Mouse (Mus musculus): ENCODE measurements around the gene Fuca1.

The Fuca1 gene

DNA sequence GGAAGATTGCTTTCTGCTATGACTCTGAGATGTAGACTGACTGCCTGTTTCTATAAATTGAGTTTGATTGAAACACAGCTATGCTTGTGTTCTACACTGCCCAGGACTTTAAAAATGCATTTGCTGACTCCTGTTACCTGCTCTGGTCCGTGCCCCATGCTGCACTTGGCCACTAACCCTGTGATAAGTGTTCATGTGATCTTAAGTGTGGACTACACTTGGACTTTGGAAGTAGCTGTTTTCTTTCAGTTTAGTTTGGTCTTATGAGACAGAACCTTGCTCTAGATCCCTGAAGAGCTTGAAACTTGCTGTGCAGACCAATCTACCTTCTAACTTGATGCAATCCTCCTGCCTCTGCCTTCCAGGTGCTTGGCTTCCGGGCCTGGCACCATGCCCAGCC lies 3.9 kb downstream of the Fuca1 start:
- DNase-seq (ENCODE audit: low spot score) = no peak

DNA sequence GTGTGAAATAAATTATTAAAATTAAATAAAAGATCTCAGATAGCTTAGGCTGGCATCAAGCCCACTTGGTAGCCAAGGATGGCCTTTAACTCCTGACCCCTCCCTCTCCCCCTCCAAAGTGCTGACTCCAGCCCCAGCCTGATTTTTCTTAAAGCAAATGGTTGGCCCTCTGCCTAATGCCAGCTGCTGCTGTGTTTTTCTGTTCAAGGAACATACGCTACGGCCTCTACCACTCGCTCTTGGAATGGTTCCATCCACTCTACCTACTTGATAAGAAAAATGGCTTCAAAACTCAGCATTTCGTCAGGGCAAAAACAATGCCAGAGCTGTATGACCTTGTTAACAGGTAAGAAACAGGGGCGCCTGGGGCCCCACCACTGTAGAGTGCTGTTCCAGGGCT lies 4.8 kb downstream of the Fuca1 start:
- no peak for DNase-seq (ENCODE audit: low spot score)

DNA sequence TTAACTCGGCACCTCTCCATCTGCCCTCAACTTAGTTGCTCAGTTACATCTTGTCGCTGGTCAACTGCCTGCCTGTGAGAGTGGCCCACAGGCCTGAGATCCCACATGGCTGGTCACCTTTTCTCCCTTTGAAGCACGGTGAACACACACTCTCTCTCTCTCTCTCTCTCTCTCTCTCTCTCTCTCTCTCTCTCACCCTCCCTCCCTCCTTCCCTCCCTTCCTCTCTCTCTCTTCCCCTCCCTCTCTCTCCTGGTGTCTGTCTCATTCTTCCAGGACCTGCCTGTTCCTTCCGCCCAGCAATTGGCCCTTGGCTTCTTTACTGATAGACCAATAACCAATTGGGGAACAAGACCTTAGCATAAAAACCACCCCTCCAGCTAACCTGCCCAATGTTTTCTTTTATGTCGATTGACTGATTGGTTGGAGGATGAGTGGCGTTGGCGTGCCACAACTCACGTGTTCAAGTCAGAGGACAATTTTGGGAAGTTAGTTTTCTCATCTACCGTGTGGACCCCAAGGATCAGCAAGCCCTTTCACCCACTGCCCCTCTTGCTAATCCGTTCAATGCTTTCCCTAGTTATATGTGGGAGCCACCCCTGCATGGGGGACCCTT lies 5.8 kb downstream of the Fuca1 start:
- DNase-seq (ENCODE audit: low spot score) = no peak

DNA sequence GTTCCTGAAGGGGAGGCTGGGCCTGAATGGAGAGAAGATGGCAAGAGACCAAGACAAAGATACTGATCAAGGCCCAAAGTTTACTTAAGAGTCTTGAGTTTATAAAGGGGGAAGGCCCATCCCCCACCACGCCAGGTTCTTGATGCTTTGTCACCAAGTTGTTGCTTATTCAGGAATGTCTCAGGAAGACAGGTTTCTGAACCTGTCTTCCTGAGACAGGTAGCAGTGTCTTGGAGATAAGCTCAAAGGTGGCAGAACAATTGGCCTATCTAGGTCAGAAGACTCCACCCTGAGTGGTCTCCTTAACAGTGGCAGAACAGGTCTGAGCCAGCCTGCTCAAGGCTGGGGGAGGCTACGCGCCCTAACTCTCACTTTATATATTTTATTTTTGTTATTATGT lies 6.3 kb downstream of the Fuca1 start:
- no peak for DNase-seq (ENCODE audit: low spot score)

DNA sequence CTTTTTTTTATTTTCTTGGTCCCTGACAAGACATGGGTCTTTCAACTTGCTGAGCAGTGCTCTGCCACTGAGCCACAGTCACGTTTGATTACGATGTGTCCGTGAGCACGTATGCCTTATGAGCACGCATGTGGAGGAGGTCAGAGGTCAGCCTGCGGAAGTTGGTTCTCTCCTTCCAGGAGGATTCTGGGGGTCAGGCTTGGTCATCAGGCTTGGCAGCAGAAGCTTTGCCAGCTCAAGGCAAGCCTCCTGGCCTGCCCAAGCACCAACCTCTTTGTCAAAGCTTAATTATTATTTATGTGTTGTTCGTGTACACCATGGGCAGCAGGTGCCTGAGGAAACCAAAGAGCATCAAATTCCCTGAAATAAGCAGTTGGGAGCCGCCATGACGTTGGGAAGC lies 7.8 kb downstream of the Fuca1 start:
- DNase-seq (ENCODE audit: low spot score) = no peak

DNA sequence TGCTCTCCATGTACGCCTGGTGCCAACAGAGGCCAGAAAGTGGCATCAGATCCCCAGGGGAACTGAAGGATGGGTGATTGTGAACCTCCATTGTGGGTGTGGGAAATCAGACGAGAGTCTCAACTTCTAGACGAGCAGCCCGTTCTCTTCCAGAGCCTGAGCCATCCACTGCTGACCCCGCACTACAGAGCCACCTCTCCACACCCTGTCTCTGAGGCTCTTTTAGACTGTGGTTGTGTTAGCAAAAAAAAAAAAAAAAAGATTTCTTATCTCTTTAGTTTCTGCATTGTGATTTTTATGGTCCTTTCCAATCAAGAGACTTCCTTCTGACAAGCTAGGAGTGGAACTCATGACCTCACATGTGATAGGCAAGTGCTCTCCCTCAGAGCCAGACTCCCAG lies 8.9 kb downstream of the Fuca1 start:
- no peak for DNase-seq (ENCODE audit: low spot score)

DNA sequence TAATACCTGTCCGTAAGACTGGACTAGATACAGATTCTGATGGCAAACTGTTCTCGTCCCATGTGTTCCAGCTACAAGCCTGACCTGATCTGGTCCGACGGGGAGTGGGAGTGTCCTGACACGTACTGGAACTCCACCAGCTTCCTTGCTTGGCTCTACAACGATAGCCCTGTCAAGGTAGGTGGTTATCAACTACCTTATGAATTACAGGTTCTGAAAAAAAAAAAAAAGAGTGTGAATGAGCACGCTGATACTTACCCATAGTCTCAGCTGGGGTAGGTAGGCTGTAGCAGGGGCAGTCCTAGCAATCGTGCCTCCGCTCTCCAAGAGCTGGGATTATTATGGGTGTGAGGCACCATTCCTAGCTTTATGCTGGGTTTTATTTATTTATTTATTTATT lies 9.3 kb downstream of the Fuca1 start:
- DNase-seq (ENCODE audit: low spot score) = no peak

DNA sequence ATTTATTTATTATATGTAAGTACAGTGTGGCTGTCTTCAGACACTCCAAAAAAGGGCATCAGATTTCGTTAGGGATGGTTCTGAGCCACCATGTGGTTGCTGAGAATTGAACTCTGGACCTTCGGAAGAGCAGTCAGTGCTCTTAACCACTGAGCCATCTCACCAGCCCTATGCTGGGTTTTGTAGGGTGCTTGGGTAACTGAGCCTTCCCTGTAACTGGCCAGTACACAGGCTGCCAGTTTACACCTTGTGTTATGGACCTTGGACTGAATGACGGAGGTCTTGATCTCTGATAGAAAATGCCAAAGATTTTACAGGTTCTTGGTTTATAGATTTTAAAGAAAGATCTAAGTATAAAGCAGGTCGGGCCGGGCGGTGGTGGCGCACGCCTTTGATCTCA lies 9.7 kb downstream of the Fuca1 start:
- no peak for DNase-seq (ENCODE audit: low spot score)

DNA sequence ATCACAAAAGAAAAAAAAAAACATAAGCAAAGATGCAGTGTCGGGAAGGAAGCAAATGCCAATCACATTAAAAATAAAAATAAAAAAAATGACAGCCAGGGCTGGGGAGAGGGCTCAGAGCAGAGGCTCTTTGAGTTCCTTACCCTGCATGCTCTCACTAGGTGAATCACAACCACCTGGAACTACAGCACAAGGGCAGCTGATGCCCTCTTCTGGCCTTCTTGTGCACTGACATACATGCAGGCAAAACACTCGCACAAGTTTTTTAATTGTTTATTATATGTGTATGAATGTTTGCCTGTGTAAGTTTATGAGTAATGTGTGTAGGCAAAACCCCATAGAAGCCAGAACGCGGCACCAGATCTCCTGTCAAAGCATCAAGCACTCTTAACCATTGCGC lies 11.3 kb downstream of the Fuca1 start:
- DNase-seq (ENCODE audit: low spot score) = peak; percentile 57

DNA sequence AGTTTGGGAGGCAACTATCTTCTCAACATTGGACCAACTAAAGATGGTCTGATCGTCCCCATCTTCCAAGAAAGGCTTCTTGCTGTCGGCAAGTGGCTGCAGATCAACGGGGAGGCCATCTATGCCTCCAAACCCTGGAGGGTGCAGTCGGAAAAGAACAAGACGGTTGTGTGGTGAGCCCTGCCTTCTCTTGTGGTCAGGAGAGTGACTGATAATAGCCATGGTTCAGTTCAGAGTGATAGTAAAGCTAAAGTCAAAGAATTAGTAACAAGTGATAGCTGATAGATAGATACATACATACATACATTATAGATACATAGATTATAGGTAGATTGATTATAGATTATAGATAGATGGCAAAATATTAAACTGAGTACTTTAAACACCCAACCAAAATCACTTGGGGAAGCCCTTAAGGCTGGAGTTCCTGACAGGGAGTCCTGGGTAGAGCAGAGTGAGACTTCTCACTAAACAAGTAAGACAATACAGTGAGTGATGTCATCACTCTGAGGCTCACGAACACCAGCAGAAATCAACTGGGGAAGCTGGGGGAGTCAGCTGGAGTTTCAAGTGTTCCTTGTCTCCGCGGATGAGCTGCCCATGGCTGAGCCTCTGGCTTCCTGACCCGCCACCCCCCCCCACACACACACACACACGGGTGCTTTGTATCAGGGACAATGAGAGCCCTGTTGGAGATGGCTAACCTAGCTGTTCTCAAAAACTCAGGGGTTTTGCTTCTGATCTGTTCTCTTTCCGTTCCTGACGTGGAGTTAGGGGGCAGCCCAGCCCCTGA lies 14.4 kb downstream of the Fuca1 start:
- DNase-seq (ENCODE audit: low spot score) = no peak

DNA sequence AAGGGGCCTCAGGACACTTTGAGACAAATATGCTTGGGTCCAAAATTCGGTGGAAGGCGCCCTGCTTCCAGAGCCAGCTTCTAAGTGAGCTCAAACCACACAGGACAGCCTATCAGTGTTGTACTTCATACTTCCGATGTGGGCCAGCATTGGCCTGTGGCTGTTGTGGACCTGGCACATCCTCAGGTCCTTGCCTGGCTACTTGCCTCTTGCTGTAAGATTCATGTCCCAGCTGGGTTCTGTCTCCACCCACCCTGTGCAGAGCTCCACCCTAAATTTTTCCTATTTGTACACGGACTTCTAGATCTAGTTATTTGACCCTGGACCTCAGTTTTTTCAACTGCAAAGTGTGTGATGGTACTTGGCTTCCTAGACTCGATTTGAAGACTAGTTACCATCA lies 15.0 kb downstream of the Fuca1 start:
- DNase-seq (ENCODE audit: low spot score) = no peak

DNA sequence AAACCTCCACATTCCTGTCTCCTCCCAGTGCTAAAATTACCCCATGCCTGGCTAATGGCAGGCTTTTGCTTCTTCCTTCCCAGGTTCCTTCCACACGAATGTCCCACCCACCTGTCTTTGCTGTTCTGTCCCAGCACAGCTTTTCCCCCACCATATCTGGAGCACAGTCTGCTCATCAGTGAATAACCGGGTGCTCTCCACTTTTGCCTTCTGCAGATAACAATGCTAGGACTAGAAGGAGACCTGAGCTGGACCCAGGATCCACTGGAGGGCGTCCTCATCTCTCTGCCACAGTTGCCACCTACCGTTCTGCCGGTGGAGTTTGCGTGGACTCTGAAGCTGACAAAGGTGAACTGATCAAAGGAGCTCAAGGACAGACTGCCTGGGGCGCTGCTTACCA lies 18.3 kb downstream of the Fuca1 start:
- DNase-seq (ENCODE audit: low spot score) = no peak

DNA sequence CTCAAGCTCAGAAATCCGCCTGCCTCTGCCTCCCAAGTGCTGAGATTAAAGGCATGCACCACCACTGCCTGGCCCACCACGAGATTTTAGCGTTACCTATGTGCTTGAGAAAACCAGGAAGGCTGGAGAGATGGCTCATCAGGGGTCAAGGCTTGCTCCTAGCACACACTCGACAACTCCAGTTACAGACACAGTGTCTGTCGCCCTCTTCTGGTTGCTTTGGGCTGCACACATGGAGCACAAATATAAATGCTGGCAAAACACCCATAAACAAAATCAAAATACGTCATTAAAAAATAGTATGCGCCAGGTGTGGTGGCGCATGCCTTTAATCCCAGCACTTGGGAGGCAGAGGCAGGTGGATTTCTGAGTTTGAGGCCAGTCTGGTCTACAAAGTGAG lies 20.5 kb downstream of the Fuca1 start:
- DNase-seq (ENCODE audit: low spot score) = peak; percentile 18

DNA sequence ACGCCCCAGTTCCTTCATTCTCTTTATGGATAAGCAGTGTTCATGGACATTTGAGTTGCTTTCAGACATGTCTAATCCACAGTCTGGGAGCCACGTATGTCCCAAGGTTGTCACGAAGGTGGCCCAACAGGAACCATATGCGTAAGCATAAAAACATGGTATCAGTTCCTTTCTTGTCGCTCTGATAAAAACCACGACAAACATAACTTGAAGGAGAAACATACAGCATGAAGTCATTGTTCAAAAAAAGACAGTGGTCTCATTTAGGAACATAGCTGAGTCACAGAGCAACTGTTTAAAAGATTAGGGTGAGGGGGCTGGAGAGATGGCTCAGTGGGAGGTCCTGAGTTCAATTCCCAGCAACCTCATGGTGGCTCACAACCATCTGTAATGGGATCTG lies 21.7 kb downstream of the Fuca1 start:
- DNase-seq (ENCODE audit: low spot score) = no peak

DNA sequence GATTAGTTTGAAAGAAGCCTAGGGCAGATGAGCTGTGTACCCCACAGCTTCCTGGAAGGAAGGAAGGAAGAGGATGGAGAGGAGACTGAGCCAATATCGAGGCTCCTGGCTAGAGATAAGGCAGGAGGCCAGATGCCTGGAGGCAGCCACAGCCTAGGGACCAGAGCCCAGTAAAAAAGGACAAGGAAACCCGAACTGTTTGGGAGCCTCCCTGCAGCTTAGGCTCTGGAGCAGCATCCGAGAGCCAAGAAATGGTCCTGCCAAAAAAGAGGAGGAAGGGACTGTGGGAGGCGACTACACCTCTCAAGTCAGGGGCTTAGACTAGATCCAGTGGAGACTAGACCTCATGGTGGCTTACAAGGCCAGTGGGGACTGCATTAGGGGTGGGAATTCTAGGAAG lies 22.9 kb downstream of the Fuca1 start:
- no peak for DNase-seq (ENCODE audit: low spot score)

DNA sequence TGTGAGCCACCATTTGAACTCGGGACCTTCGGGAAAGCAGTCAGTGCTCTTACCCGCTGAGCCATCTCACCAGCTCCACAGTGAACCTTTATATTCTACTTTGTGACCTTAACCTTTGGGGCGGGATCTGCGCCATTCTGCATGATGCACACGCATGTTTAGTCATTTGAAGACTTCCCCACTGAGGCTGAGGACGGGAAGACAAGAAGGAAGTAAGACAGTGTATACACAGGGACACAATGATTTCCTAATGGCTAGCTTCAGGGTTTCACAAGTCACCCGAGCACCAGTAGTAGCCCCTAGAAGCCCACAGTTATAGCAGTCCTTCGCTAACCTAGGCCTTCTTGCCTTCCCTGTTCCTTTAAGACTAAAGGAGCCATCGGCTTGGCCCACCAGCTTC lies 25.2 kb downstream of the Fuca1 start:
- no peak for DNase-seq (ENCODE audit: low spot score)

DNA sequence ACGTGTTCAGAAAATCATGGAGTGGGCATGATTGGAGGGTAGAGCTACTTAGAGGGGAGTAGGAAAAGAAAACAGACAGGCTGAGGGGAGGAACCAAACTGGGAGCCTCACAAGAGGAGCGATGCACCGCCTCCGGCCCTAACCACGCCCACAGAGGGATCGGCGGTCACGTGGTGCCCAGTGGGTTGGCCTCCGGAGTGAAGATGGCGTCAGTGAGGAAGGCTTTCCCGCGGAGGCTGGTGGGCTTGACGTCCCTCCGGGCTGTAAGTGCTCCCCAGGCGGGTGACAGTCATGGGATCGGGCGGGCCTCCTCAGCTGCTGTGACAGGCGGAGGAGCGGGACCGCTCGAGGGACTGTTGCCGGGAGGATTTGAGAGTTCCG lies 25.7 kb downstream of the Fuca1 start, which contains the start of gene Hmgcl:
Hmgcl (plus strand) TSS at position 171 of the 381 bp plus-strand sequence.
- DNase-seq (ENCODE audit: low spot score) = peak; percentile 96

DNA sequence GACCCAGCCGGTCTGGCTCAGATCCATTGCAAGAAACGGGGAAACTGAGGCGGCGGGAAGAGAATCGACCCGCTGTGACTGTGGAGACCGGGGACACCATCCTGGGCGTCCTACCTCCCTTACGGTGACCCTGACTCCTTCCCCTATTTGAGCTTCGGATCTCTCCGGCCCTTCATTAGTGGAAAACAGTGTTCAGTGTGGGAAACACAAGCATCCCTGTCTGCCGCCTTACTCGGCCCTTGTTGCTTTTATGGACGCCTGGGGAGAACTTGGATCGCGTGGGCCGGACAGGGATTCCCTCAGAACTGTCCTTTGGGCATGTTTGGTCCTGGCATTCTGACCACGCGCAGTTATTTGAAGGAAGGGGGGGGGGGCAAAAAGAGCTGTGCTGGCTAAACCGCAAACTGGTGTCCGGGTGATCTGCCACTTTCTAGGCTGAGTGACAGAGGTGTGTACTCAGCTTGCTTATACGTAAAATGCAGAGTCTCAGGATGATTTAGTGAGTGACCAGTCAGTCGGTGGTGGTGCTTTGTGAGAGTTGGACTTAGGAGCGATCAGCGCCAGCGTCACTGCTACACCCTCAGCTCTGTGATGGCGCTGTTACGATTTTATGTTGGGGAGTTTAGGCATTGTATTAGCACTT lies 26.2 kb downstream of the Fuca1 start:
- no peak for DNase-seq (ENCODE audit: low spot score)

DNA sequence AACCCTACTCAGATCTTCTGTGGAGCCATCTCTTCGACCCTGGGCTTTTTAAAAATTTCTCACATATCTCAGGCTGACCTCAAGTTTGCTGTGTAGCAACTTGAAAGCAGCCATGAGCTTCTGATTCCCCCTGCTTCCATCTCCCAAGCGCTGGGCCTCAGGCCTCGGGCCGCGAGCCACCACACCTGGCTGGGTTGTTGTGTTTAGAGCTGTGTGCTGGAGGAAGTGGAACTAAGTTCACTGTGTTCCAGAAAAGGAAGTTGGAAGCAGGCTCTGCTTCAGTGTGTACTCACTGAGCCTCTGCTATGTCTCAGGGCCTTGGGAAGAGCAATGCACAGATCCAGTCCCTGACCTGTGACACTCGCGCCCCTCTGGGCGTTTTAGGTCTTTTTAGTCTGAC lies 27.6 kb downstream of the Fuca1 start:
- no peak for DNase-seq (ENCODE audit: low spot score)

DNA sequence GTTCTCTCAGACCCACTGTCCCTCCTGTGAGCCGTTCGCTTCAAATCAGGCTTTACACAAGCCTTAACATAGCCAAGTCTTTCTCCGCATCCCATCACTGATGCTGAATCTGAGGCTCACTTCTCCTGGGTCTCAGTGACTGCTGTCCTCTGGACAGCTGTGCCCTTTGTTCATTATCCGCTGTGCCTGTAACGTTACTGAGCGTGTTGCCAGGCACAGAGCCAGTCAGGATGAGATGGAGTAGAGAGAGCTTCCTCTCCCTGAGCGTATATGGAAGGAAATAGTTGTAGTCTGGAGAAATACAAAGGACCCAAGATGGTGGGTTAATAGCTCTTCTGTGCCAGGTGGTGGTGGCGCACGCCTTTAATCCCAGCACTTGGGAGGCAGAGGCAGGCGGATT lies 28.9 kb downstream of the Fuca1 start:
- no peak for DNase-seq (ENCODE audit: low spot score)

DNA sequence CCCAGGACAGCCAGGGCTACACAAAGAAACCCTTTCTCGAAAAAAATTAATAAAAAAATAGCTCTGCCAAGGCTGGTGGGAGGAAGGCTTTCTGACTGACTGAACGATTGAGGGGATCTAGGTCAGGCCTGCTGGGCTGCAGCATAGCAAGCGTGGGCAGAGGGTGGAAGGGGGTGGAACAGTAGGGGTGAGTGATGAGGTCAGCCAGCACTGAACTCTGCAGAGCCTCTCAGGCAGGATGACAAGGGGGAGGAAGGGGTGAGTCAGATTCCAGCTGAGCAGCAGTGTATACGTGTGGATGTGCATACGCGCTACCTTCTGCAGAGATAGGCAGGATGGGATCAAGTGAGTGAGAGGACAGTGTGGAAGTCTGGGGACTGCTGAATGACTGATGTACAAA lies 29.4 kb downstream of the Fuca1 start:
- peak; percentile 80 for DNase-seq (ENCODE audit: low spot score)

DNA sequence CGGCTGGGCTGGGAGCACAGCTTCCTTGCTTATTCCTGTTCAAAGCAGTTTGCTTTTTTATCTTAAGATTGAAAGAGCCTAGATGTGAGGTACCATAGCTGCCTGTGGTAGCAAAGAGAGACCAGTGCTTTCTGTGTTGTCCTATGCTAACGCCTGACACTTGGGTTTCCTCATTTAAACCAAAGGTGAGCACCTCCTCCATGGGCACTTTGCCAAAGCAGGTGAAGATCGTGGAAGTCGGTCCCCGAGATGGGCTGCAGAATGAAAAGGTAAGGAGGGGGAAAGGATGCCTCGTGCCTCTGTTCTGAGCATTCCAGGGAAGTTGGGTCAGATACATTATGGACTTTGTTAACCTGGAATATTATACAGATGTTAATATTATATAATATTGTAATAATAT lies 29.8 kb downstream of the Fuca1 start:
- DNase-seq (ENCODE audit: low spot score) = no peak

DNA sequence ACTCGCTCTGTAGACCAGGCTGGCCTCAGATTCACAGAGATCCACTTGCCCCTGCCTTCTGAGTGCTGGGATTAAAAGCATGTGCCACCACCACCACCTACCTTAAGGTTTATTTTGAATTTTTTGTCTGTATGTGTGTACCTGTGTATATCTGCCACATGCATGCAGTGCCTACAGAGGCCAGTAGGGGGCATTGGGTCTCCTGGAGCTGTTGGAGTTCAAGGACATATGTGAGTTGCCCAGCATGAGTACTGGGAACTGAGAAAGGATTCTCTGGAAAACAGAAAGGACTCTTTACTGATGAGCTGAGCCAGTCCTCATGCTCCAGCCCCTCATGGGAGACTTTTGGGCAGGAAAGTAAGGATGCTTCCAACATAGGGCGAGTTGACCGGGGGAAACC lies 31.0 kb downstream of the Fuca1 start:
- no peak for DNase-seq (ENCODE audit: low spot score)

DNA sequence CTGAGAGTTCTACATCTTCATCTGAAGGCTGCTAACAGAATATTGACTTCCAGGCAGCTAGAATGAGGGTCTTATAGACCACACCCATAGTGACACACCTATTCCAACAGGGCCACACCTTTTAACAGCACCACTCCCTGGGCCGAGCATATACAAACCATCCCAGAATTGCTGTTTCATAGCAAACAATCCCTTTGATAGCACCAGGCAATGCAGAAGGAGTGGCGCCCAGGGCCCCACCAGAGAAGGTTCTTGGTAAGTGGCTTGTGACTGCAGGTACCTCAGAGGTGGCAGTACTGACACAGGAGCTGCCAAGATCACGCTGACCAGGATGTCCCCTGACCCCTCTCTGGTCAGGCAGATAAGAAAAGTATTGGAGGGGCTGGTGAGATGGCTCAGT lies 32.6 kb downstream of the Fuca1 start:
- DNase-seq (ENCODE audit: low spot score) = no peak
